Mouse (Mus musculus) hindlimb bud, embryonic 11.5 days (tissue): Measurements from ENCODE around the gene Yju2.

Experiments used
- DNase-seq: peaks from one replicate; pipeline ENCODE4 v3.0.0-alpha.2; 2012; ENCODE audit warnings: low read depth, low spot score; ENCODE audit errors: extremely low spot score

The Yju2 gene

GRCm38 (mm10) chr17:56006956-56007355 lies 48.1 kb downstream of the Yju2 start:
- DNase-seq: no peak

GRCm38 (mm10) chr17:56007444-56008355 lies 48.8 kb downstream of the Yju2 start:
- no peak for DNase-seq

- DNase-seq: peak; percentile 98
These were observed 49.6 kb downstream of the Yju2 start for GRCm38 (mm10) chr17:56008356-56009087.

GRCm38 (mm10) chr17:56009088-56009961 lies 50.4 kb downstream of the Yju2 start:
- peak; percentile 61 for DNase-seq

GRCm38 (mm10) chr17:56009962-56010240 lies 51.0 kb downstream of the Yju2 start:
- DNase-seq: no peak

GRCm38 (mm10) chr17:56010255-56010654 lies 51.4 kb downstream of the Yju2 start:
- no peak for DNase-seq

- peak; percentile 24 for DNase-seq
These were observed 51.8 kb downstream of the Yju2 start for GRCm38 (mm10) chr17:56010681-56011080.

GRCm38 (mm10) chr17:56011441-56011840 lies 52.5 kb downstream of the Yju2 start:
- DNase-seq: no peak

- no peak for DNase-seq
These were observed 56.4 kb downstream of the Yju2 start for GRCm38 (mm10) chr17:56015293-56015692.

- no peak for DNase-seq
These were observed 57.5 kb downstream of the Yju2 start for GRCm38 (mm10) chr17:56016382-56016781.

- DNase-seq: no peak
These were observed 58.2 kb downstream of the Yju2 start for GRCm38 (mm10) chr17:56016793-56017785.

- DNase-seq: no peak
These were observed 58.9 kb downstream of the Yju2 start for GRCm38 (mm10) chr17:56017848-56018247.
